Mouse (Mus musculus) heart, adult 2 months (tissue): ENCODE data around the gene Jaml.

Experiments used
- CTCF ChIP-seq: fragments of 200-600 bp; IDR thresholded peaks from 2 replicates; pipeline ENCODE4 v1.8.1; 2022; ENCODE audit warnings: antibody characterized with exemption, mild to moderate bottlenecking, moderate library complexity
- POLR2A ChIP-seq: fragments of 200-500 bp; IDR thresholded peaks from 2 replicates; pipeline ENCODE4 v1.6.1; 2011; ENCODE audit warnings: mild to moderate bottlenecking, low read depth, low read length, control low read depth; ENCODE audit not compliant: insufficient read depth

DNA sequence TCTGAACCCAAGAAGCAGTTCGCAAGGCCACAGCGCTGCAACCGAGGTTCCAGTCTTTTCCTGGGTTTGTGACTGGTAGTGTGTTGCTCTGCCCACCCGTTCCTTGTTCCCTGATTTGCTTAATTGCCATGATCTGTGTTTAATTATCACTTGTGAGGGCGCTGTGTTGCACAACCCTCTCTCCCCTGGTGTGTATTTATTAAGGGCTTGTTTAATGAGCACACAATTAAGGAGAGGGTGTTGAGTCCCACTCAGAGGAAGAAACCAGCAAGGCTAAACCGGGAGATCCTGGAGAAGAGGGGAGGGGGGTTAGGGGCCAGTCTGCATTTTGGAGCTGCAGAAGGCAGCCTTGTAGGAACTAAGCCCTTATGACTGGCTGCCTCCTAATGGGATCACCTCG, 62.0 kb downstream of the Jaml start:
- TF ChIP-seq POLR2A (no peak), CTCF (no peak)
